Mouse (Mus musculus) liver, embryonic 14.5 days (tissue): ENCODE measurements at regions not wholly inside any gene's neighbourhood (a gene's known extent, or its start where the extent isn't known, plus 50 kb on each side); places are given as distances from the start of the nearest gene placed in this dataset.

ENCODE experiments used
- ATAC-seq: fragments of 200-750 bp; cut with Nextera tagmentation; 2 replicates; pipeline ENCODE4 v1.8.0; 2017; ENCODE audit warnings: moderate number of reproducible peaks, mild to moderate bottlenecking, moderate library complexity; ENCODE audit not compliant: insufficient read depth
- DNase-seq, 3 experiments: peaks; one replicate each; pipeline ENCODE4 v3.0.0-alpha.2; 2012 to 2013; ENCODE audit warnings: low read depth in 3 of 3, low spot score in 3 of 3
- H3K27ac ChIP-seq: fragments of 300-500 bp; sonication (generic); 2 replicates; pipeline ENCODE4 v1.5.1; 2014; ENCODE audit warnings: moderate library complexity, mild to moderate bottlenecking, control low read depth, inconsistent platforms
- H3K27me3 ChIP-seq: fragments of 300-500 bp; sonication (generic); 2 replicates; pipeline ENCODE4 v1.6.1; 2014; ENCODE audit warnings: mild to moderate bottlenecking, low read length, moderate library complexity; ENCODE audit not compliant: control insufficient read depth, insufficient read depth
- H3K36me3 ChIP-seq: fragments of 300-500 bp; sonication (generic); replicated peaks from 2 replicates; pipeline ENCODE4 v1.6.1; 2014; ENCODE audit warnings: low read depth; ENCODE audit not compliant: control insufficient read depth, insufficient read depth
- H3K4me1 ChIP-seq, 2 experiments: fragments of 200-500 bp in 1 of 2; fragments of 300-500 bp in 1 of 2; sonication (generic) in 1 of 2; replicated peaks; 2 replicates each; pipeline ENCODE4 v1.6.1; 2012 to 2014; ENCODE audit warnings: antibody characterized with exemption in 1 of 2, inconsistent platforms in 1 of 2, low read length in 1 of 2; ENCODE audit not compliant: control insufficient read depth in 2 of 2, insufficient read depth in 2 of 2
- H3K4me2 ChIP-seq: fragments of 300-500 bp; sonication (generic); 2 replicates; pipeline ENCODE4 v1.6.1; 2014; ENCODE audit warnings: low read depth, mild to moderate bottlenecking, control low read depth, moderate library complexity
- H3K4me3 ChIP-seq, 2 experiments: fragments of 200-500 bp in 1 of 2; fragments of 300-500 bp in 1 of 2; sonication (generic) in 1 of 2; 2 replicates each; pipeline ENCODE4 v1.5.1; 2012 to 2014; ENCODE audit warnings: low read depth in 2 of 2, low read length in 2 of 2, mild to moderate bottlenecking in 2 of 2, control low read depth in 1 of 2, inconsistent platforms in 1 of 2, moderate library complexity in 1 of 2; ENCODE audit not compliant: insufficient read depth in 1 of 2
- H3K9ac ChIP-seq: fragments of 300-500 bp; sonication (generic); replicated peaks from 2 replicates; pipeline ENCODE4 v1.6.1; 2014; ENCODE audit warnings: mild to moderate bottlenecking, control low read depth, moderate library complexity
- H3K9me3 ChIP-seq: fragments of 300-500 bp; sonication (generic); 2 replicates; pipeline ENCODE4 v1.6.1; 2016; ENCODE audit warnings: low read length, mixed read lengths; ENCODE audit not compliant: control insufficient read depth
- CTCF ChIP-seq: IDR thresholded peaks from 2 replicates; pipeline ENCODE4 v1.5.1; 2016; ENCODE audit warnings: antibody characterized with exemption, low read depth, control low read depth
- EP300 ChIP-seq: IDR thresholded peaks from 2 replicates; pipeline ENCODE4 v1.6.1; 2016; ENCODE audit warnings: antibody characterized with exemption, low read depth
- WGBS: fragments of 180-500 bp; shearing (Covaris S2); extraction: QIAGEN DNeasy Blood & Tissue Kit; methylation state at CpG from one replicate; pipeline ENCODE4 v1.1.7; 2014; ENCODE audit not compliant: insufficient replicate concordance; 5-methylcytosine and 5-hydroxymethylcytosine counted together

DNA sequence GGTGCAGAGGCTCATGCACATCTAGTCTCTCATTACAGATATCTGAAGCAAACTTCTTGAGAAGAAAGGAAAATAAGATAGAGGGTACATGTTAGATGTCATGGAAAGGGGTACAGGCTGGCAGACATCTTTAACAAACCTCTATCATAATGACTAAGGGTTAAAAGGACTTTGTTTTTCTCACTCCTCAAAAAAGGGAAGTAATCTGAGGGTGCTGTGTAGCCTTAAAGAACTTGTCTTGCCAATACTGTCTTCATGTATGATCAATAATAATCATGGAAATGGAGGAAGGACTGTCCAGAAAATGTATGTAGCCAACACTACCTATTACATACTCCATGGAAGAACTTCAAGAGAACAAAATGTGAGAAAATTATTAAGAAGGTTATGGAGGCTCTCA is 400.0 kb upstream of the Mmadhc start:
- Histone ChIP-seq H3K4me2 (no peak overlapping the region), H3K4me1 (no peaks in the 10 kb centered on the region), H3K27ac (no peak overlapping the region), H3K9me3 (no peaks in the 10 kb centered on the region), H3K9ac (no peak overlapping the region), H3K4me3 (no peak overlapping the region), H3K36me3 (no peaks in the 10 kb centered on the region), H3K27me3 (no peaks in the 10 kb centered on the region)
- ATAC-seq (no peak), DNase-seq (no peak)
- TF ChIP-seq CTCF, result no peak
- no peak for TF ChIP-seq EP300

DNA sequence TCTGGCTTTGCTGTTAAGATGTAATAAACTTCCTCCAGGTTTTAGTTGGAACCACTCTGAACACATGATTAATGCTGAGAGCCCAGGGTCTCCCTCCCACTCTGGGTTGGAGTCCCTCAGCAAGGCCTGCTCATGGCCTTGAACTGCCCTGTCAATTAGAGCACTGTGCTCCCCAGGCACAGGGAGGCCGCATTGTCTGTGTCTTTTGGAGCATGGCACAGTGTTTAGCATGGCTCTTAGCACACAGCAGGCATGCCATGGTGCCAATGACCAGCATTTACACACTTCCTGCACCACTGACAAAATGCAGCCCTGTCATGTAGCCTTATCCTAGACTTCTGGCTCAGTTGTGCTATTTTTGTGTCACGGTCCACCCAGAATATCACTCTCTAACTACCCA is 398.2 kb upstream of the Mmadhc start:
- no peak for ATAC-seq
- H3K4me3 ChIP-seq, result no peak overlapping the region
- WGBS, result 64% methylated on average over 2 of the region's 2 CpGs
- no peak overlapping the region for H3K4me2 ChIP-seq
- TF ChIP-seq CTCF, result no peak
- TF ChIP-seq EP300, result no peak
- H3K9ac ChIP-seq, result no peak overlapping the region
- H3K9me3 ChIP-seq, result no peaks in the 10 kb centered on the region
- H3K36me3 ChIP-seq, result no peaks in the 10 kb centered on the region
- H3K27ac ChIP-seq, result no peak overlapping the region
- DNase-seq, result no peak
- H3K27me3 ChIP-seq, result no peaks in the 10 kb centered on the region
- H3K4me1 ChIP-seq, result no peaks in the 10 kb centered on the region

DNA sequence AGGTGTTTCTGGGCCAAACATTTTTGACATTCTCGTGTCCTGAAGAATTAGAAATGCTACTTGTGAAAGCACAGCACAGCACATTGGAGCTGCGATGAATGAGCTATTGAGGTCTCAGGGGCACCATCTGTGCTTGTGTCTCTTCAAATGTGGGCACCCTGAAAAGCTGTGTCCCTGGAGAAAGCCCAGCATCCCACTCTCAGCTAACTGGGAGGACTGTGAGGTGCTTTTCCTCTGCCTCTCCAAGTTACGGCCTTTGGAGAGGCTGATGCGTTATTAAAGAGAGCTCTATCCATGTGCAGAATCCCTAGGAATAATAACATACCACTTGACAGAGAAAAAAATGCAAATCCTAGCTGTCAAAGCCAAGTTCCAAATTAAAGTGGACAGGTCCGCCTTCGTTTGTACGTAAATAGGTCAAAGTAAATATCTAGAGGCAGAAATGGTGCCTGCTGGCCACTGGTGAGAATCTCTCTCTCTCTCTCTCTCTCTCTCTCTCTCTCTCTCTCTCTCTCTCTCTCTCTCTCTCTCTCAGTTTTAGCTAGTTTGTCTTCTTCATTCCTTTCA is 397.3 kb upstream of the Mmadhc start:
- Histone ChIP-seq H3K4me2 (no peak overlapping the region), H3K4me1 (no peaks in the 10 kb centered on the region), H3K4me3 (no peak overlapping the region), H3K9ac (no peak overlapping the region), H3K27ac (no peak overlapping the region), H3K36me3 (no peaks in the 10 kb centered on the region), H3K27me3 (no peaks in the 10 kb centered on the region), H3K9me3 (no peaks in the 10 kb centered on the region)
- 67% methylated on average over 7 of the region's 7 CpGs for WGBS
- DNase-seq (no peak), ATAC-seq (no peak)
- TF ChIP-seq EP300 (no peak), CTCF (no peak)

GRCm38 (mm10) chr2:50690120-50691103 is 393.8 kb upstream of the Mmadhc start:
- Histone ChIP-seq H3K36me3 (no peaks in the 10 kb centered on the region), H3K9ac (no peak overlapping the region), H3K4me3 (no peak overlapping the region), H3K27ac (no peak overlapping the region), H3K4me1 (no peaks in the 10 kb centered on the region), H3K27me3 (no peaks in the 10 kb centered on the region), H3K9me3 (no peaks in the 10 kb centered on the region), H3K4me2 (no peak overlapping the region)
- WGBS, result 39% methylated on average over 11 of the region's 11 CpGs
- TF ChIP-seq EP300, result no peak
- no peak for DNase-seq
- ATAC-seq, result no peak

- TF ChIP-seq EP300, result no peak
- no peak for TF ChIP-seq CTCF
- WGBS, result 77% methylated on average over 10 of the region's 10 CpGs
- ATAC-seq (no peak), DNase-seq (no peak)
- Histone ChIP-seq H3K4me1 (no peaks in the 10 kb centered on the region), H3K9ac (no peak overlapping the region), H3K4me3 (no peak overlapping the region), H3K36me3 (no peaks in the 10 kb centered on the region), H3K4me2 (no peak overlapping the region), H3K27ac (no peak overlapping the region), H3K9me3 (no peaks in the 10 kb centered on the region), H3K27me3 (no peaks in the 10 kb centered on the region)
Measured at GRCm38 (mm10) chr2:50687672-50688151, 391.1 kb upstream of the Mmadhc start.
